Mouse (Mus musculus) heart, embryonic 14.5 days (tissue): Measurements from ENCODE around the gene Mmp11. TPM values are rescaled to one million over a fixed set of nuclear protein-coding genes. Genes with fewer than 3 reads are reported as not detected.
A peak's percentile ranks its signal among the peaks of the same experiment; 100 is the strongest.

ENCODE experiments used
- ATAC-seq: fragments of 200-750 bp; cut with Nextera tagmentation; 2 replicates; pipeline ENCODE4 v1.8.0; 2017; ENCODE audit warnings: low read depth, moderate TSS enrichment; ENCODE audit not compliant: insufficient number of reproducible peaks, insufficient read depth, low FRiP score
- H3K27ac ChIP-seq, 2 experiments: fragments of 200-500 bp in 1 of 2; fragments of 300-500 bp in 1 of 2; sonication (generic) in 1 of 2; replicated peaks in 1 of 2; 2 replicates each; pipeline ENCODE4 v1.5.1; 2012 to 2014; ENCODE audit warnings: low read depth in 2 of 2, low read length in 2 of 2, control low read depth in 1 of 2, mild to moderate bottlenecking in 1 of 2, mixed read lengths in 1 of 2; ENCODE audit not compliant: control insufficient read depth in 1 of 2, insufficient read depth in 1 of 2
- H3K27me3 ChIP-seq: fragments of 300-500 bp; sonication (generic); 2 replicates; pipeline ENCODE4 v1.6.1; 2014; ENCODE audit warnings: mild to moderate bottlenecking, low read length, control low read depth; ENCODE audit not compliant: control insufficient read depth, insufficient read depth
- H3K36me3 ChIP-seq: fragments of 300-500 bp; sonication (generic); 2 replicates; pipeline ENCODE4 v1.6.1; 2014; ENCODE audit warnings: mild to moderate bottlenecking, control low read depth, low read length, mixed read lengths; ENCODE audit not compliant: control insufficient read depth, insufficient read depth
- H3K4me1 ChIP-seq, 2 experiments: fragments of 200-500 bp in 1 of 2; fragments of 300-500 bp in 1 of 2; sonication (generic) in 1 of 2; 2 replicates each; pipeline ENCODE4 v1.6.1; 2012 to 2014; ENCODE audit warnings: low read length in 2 of 2, control low read depth in 1 of 2, mixed read lengths in 1 of 2; ENCODE audit not compliant: control insufficient read depth in 2 of 2, insufficient read depth in 2 of 2
- H3K4me2 ChIP-seq: fragments of 300-500 bp; sonication (generic); 2 replicates; pipeline ENCODE4 v1.6.1; 2014; ENCODE audit warnings: mild to moderate bottlenecking, low read length
- H3K4me3 ChIP-seq, 2 experiments: fragments of 200-500 bp in 1 of 2; fragments of 300-500 bp in 1 of 2; sonication (generic) in 1 of 2; 2 replicates each; pipeline ENCODE4 v1.5.1; 2012 to 2014; ENCODE audit warnings: low read length in 2 of 2, mild to moderate bottlenecking in 2 of 2, control low read depth in 1 of 2, low read depth in 1 of 2, moderate library complexity in 1 of 2; ENCODE audit not compliant: control insufficient read depth in 1 of 2, insufficient read depth in 1 of 2
- H3K9ac ChIP-seq: fragments of 300-500 bp; sonication (generic); 2 replicates; pipeline ENCODE4 v1.6.1; 2014; ENCODE audit warnings: mild to moderate bottlenecking, low read length
- H3K9me3 ChIP-seq: fragments of 300-500 bp; sonication (generic); 2 replicates; pipeline ENCODE4 v1.6.1; 2016; ENCODE audit warnings: low read length, control low read depth; ENCODE audit not compliant: control insufficient read depth
- WGBS: fragments of 180-500 bp; shearing (Covaris S2); extraction: QIAGEN DNeasy Blood & Tissue Kit; methylation state at CpG from one replicate; pipeline ENCODE4 v1.1.7; 2014; 5-methylcytosine and 5-hydroxymethylcytosine counted together
- polyA plus RNA-seq: library from polyadenylated mRNA; unstranded; fragments of >200 nt; fragmentation: Nextera tagmentation; extraction: Ambion mirVana; gene quantifications from 2 replicates; pipeline ENCODE4 v1.2.1, GENCODE M21; 2014

The Mmp11 gene
- polyA plus RNA-seq, 1 experiment from 2014 or later: 23.4 TPM

DNA sequence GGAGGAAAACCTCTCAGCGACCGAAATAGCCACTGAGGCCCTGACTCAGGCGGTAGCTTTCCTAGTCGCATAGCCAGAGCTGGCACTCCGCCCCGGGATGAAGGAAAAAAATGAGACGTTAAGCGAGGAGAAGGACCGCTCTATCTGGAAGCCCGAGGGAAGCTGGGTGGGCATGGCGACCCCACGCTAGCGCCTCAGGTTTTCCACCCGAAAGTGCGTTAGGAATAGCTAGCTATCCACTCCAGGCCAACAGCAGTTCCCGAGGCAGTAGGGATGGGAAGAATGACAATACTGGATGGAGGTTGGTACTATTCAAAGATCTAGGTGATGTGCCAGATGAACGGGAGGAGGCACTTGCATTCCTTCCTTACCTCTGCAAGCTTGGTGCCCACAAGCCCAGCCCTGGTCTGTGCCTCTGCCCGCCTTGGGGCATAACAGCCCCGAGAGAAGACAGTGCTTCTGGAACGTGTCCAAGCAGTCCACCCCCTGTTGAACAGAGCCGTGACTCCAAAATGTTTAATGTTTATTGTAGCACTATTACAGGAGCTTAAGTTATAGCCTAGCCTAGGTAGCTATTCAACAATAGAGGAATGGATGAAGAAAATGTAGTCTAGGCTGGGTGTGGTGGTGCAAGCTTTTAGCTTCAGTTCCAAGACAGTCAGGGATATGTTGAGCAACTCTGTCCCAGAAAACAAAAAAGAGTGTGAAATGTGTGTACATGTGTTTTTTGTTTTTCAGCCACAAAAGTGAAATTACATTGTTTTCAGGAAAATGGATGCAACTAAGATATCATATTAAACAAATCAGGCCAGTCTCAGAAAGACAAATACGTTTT lies 14.4 kb downstream of the Mmp11 start:
- Histone ChIP-seq H3K36me3 (peaks cover 51% of the 10 kb centered on the region), H3K9ac (peak overlapping the region; percentile 92), H3K4me3 (peak overlapping the region; percentile 71 to 86), H3K27ac (peak overlapping the region; percentile 80 to 91), H3K27me3 (no peaks in the 10 kb centered on the region), H3K4me2 (peak overlapping the region; percentile 85), H3K4me1 (peaks cover 2 to 33% of the 10 kb centered on the region in 2 experiments), H3K9me3 (no peaks in the 10 kb centered on the region)
- no peak for ATAC-seq
- WGBS: 5% methylated on average over 22 of the region's 22 CpGs

DNA sequence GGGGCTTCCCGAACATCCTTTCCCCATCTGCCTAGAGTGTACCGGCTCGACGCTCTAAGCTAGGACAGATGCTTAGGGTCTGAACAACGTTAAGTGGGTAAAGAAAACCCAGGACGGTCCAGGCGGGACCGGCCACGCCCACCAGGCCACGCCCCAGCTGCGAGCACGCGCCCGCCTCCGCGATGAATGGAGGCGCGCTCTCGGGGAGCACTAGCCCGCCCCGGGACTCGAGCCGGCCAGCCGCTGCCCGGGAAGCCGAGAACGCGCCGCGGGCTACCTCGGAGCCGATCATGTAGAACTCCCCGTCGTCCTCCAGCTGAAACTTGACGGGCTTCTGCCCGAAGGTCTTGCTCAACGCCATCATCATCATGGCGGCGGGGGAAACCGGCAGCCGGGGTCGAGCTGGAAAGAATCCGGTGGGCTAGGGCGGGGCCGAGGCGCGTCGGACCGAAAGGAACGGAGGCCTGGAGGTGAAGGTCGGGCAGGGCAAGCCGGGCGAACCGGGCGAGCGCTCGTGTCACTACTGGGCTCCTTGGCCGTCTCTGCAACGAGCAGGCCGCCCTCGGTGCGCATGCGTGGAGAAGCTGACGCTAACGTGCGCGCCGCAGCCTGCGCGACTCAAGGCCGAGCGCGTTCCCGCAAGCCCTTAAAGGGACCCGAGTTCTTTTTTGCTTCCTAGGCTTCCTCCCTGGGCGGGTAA lies 15.1 kb downstream of the Mmp11 start, which contains the start of gene Smarcb1:
TSS of gene Smarcb1 (minus strand) at position 592 of the 700 bp plus-strand sequence.
- under 1% methylated on average over 72 of the region's 76 CpGs for WGBS
- ATAC-seq: peak; percentile 87

DNA sequence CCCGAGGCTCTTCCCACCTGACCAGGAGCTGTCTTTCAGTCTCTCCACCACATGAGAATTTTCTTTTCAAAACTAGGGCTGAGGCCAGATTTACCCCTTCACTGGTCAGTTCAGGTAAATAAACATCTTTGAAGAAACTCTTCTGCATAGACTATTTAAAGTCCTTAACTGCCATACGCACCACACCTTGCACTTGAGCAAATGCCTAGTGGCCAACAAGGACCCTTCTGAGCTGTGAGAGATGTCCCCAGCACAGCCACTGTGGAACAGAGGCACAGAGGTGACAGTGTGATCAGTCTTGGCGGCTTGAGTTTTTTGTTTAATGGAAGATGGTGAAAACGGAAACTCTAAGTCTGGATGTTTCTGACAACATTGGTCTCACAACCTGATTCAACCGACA lies 17.3 kb downstream of the Mmp11 start:
- WGBS: 83% methylated on average over 5 of the region's 5 CpGs
- H3K4me3 ChIP-seq: no peak overlapping the region
- H3K4me1 ChIP-seq: peaks cover 2 to 35% of the 10 kb centered on the region in 2 experiments
- H3K9me3 ChIP-seq: no peaks in the 10 kb centered on the region
- H3K9ac ChIP-seq: no peak overlapping the region
- H3K4me2 ChIP-seq: no peak overlapping the region
- no peaks in the 10 kb centered on the region for H3K27me3 ChIP-seq
- no peak for ATAC-seq
- H3K36me3 ChIP-seq: peaks cover 50% of the 10 kb centered on the region
- no peak overlapping the region for H3K27ac ChIP-seq

More for the DNA sequence above, 15.1 kb downstream of the Mmp11 start, which contains the start of gene Smarcb1:
- peak within 1 kb of the TSS; percentile 84 to 91 for H3K27ac ChIP-seq
- H3K4me3 ChIP-seq: peak within 1 kb of the TSS; percentile 71 to 86
- H3K4me1 ChIP-seq: peaks cover 2 to 33% of the 10 kb centered on the region in 2 experiments
- H3K4me2 ChIP-seq: peak within 1 kb of the TSS; percentile 85
- H3K9me3 ChIP-seq: no peaks in the 10 kb centered on the region
- H3K27me3 ChIP-seq: no peaks in the 10 kb centered on the region
- H3K36me3 ChIP-seq: peaks cover 56% of the 10 kb centered on the region
- H3K9ac ChIP-seq: peak within 1 kb of the TSS; percentile 92

DNA sequence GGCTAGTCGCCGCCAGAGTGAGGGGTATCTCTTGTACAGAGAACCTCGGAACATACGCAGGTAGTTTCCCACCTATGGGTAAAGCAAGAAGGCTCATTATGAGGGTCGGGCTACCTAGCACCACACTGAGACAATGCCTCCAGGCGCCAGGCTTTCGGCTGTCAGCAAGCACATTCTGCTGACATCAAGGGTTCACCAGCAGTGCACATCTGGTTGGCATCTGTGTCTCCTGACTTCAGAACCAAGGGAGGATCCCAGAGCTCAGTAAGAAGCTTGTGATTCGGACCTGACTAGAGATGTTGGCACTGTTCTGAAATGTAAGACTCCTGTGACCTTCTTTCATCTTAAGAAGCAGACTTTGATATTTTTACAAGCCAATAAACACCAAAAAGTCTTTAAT lies 19.5 kb downstream of the Mmp11 start:
- 80% methylated on average over 8 of the region's 8 CpGs for WGBS

DNA sequence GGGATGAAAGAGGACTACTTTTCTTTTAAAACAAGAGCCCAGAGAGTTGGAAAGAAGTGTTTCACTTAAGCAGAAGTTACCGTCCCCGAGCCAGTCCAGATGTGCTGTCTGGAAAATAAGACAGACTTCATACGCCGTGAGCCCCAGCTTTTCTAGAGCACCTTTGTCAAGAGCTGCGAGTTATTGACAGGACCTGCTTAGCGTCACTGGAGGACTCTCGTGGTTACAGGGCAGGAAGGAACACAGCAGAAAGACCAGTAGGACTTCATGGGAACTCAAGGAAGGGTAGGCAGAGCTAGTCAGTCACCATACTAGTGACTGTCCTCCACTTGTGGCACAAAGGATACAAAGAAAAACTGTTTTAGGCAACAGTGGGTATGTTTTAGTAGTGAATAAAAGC lies 20.7 kb downstream of the Mmp11 start:
- Histone ChIP-seq H3K4me2 (no peak overlapping the region), H3K9me3 (no peaks in the 10 kb centered on the region), H3K27ac (no peak overlapping the region), H3K4me3 (no peak overlapping the region), H3K27me3 (no peaks in the 10 kb centered on the region), H3K9ac (no peak overlapping the region), H3K36me3 (peaks cover 68% of the 10 kb centered on the region), H3K4me1 (peaks cover 4 to 33% of the 10 kb centered on the region in 2 experiments)
- ATAC-seq: no peak
- 42% methylated on average over 7 of the region's 7 CpGs for WGBS

More for the DNA sequence above, 19.5 kb downstream of the Mmp11 start:
- Histone ChIP-seq H3K36me3 (peaks cover 56% of the 10 kb centered on the region), H3K4me1 (peaks cover 5 to 34% of the 10 kb centered on the region in 2 experiments), H3K9me3 (no peaks in the 10 kb centered on the region), H3K27me3 (no peaks in the 10 kb centered on the region), H3K4me3 (no peak overlapping the region), H3K9ac (no peak overlapping the region), H3K4me2 (no peak overlapping the region), H3K27ac (no peak overlapping the region)
- ATAC-seq: no peak

DNA sequence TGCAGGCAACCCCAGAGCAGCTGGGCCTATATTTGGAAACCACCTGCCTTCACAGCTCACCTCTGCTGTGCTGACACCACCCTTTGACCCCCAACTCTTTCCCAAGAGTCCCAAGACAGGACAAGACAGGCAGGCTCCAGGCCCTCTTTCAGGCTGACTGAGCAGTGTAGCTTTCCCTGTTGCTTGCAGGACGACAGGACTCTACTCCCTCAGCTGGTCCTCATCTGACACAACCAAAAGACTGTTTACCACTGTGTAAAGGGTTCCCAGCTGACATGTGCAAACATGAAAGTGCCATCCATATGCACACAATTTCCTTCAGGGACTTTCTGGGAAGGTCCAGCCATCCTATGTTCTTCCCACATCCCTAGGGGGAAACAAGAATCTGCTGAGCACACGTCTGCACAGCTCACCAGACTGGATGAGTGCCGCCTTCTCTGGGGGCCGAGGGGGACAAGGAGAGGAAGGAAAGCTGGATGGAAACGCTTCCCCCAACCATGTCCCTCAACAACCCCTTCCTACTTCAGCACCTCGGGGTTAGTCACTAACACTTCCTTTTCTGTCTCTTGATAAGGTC lies 23.2 kb downstream of the Mmp11 start:
- Histone ChIP-seq H3K27ac (no peak overlapping the region), H3K27me3 (no peaks in the 10 kb centered on the region), H3K4me1 (peaks cover 3 to 12% of the 10 kb centered on the region in 2 experiments; a peak in 2 of 4 replicates), H3K9ac (0 out of 2 replicates have a peak overlapping the region, but pooled peaks have one; percentile 26), H3K4me2 (no peak overlapping the region), H3K9me3 (no peaks in the 10 kb centered on the region), H3K36me3 (peaks cover 74% of the 10 kb centered on the region), H3K4me3 (no peak overlapping the region)
- WGBS: 39% methylated on average over 6 of the region's 6 CpGs
- ATAC-seq: no peak

- no peak for ATAC-seq
- Histone ChIP-seq H3K27ac (no peak overlapping the region), H3K27me3 (no peaks in the 10 kb centered on the region), H3K4me3 (no peak overlapping the region), H3K9ac (no peak overlapping the region), H3K36me3 (peaks cover 85% of the 10 kb centered on the region), H3K9me3 (no peaks in the 10 kb centered on the region), H3K4me2 (no peak overlapping the region), H3K4me1 (peaks cover 3 to 10% of the 10 kb centered on the region in 2 experiments; a peak in 2 of 4 replicates)
- 75% methylated on average over 2 of the region's 2 CpGs for WGBS
Observed at GRCm38 (mm10) chr10:75910698-75911097, 25.6 kb downstream of the Mmp11 start.
